Mouse (Mus musculus) stomach, postnatal 0 days (tissue): ENCODE data around the gene N4bp3.

Source experiments
- CTCF ChIP-seq: IDR thresholded peaks from 2 replicates; pipeline ENCODE4 v1.5.1; 2016; ENCODE audit warnings: antibody characterized with exemption, low read depth, mild to moderate bottlenecking, moderate library complexity
- EP300 ChIP-seq: optimal IDR thresholded peaks from 2 replicates; pipeline ENCODE3; 2016; ENCODE audit warnings: antibody characterized with exemption

- TF ChIP-seq CTCF, result no peak
- TF ChIP-seq EP300, result no peak
Measured at GRCm38 (mm10) chr11:51645293-51645692, 5.3 kb downstream of the N4bp3 start.
